Mouse (Mus musculus): ENCODE measurements around the gene Olfr564.

DNA sequence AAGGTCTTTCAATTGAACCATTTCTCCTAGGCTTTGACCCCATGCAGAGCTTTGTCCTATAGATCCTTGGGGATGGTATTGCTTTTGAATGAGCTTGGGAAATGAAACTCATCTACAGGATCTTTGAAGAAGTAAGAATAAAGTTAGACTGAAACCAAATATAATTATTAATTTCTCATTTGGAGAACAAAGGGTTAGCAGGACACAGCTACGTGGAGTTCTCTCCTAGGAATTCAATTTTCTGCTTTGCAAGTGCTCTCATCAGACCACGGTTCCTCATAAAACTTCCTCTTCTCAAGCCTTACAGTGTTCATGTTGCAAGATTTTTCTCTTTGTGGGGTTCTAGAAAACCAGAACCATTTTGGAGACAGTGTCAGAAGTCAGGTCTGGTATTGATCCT is 32.4 kb upstream of the Olfr564 start, which contains the start of gene Olfr561:
- TF ChIP-seq CTCF (IDR thresholded peaks at IDR 0.05; ENCODE audit: control insufficient read depth, insufficient read depth, insufficient read length), result no peak
- TF ChIP-seq CEBPB (IDR thresholded peaks at IDR 0.05; ENCODE audit: low read depth), result no peak
